Comparison of ENCODE assay signal across 16 mouse cellular contexts in genomic region chr11:62070206-62070605, GRCm38 (mm10).
A peak's percentile ranks its signal among the peaks of the same experiment; 100 is the strongest.
DNase-seq lines count a peak whose midpoint lies in the region; ATAC-seq lines count a peak whose summit lies in the region.
"Had no signal": no experiment of that assay in that cellular context is flagged by ENCODE, and none has a peak within 500 bp of the region (broad histone marks: within the 10 kb centered on the region; RNA-seq: fewer than 3 reads in every experiment).

No protein-coding gene starts in this region.

- no peak for DNase-seq in hindbrain, embryonic 10.5 days (ENCODE audit: low spot score)
- DNase-seq in hindbrain, embryonic 11.5 days (ENCODE audit: low spot score), result no peak
- peak; percentile 56 for DNase-seq in 3134 (ENCODE audit: extremely low read depth, insufficient read length, low spot score)
- DNase-seq in adrenal gland, postnatal 25 days, result peak; percentile 28
- peak; percentile 66 to 73 for DNase-seq in cerebellum, postnatal 25 days
- DNase-seq in left cerebral cortex, postnatal 36 days (ENCODE audit: low spot score in 2 of 2), result no peak
- no peak for DNase-seq in frontal cortex, postnatal 25 days (ENCODE audit: low spot score in 2 of 2)
- no peak for DNase-seq in embryo, embryonic 11 days
- DNase-seq: kidney, adult 9 months; right cerebral cortex, postnatal 25 days; thymus, postnatal 36 days had no signal

- no peaks in the 10 kb centered on the region for H3K36me3 ChIP-seq in hindbrain, embryonic 10.5 days
- H3K36me3 ChIP-seq in hindbrain, embryonic 11.5 days (ENCODE audit: control insufficient read depth, insufficient read depth, low read length), result no peaks in the 10 kb centered on the region
- H3K36me3 ChIP-seq: forebrain, embryonic 12.5 days; heart, embryonic 12.5 days; liver, embryonic 12.5 days had no signal

- H3K27ac ChIP-seq in hindbrain, embryonic 10.5 days, result peak overlapping the region; percentile 79; the same call in 1 of the 2 replicates
- no peak overlapping the region for H3K27ac ChIP-seq in hindbrain, embryonic 11.5 days (ENCODE audit: low read depth, low read length)
- H3K27ac ChIP-seq: forebrain, embryonic 12.5 days; hindbrain, embryonic 14.5 days; liver, embryonic 12.5 days had no signal

- no peak overlapping the region for H3K4me2 ChIP-seq in hindbrain, embryonic 11.5 days (replicated peaks; ENCODE audit: low read depth, low read length)
- H3K4me2 ChIP-seq: forebrain, embryonic 12.5 days; heart, embryonic 12.5 days; hindbrain, embryonic 14.5 days; liver, embryonic 12.5 days had no signal

- H3K4me3 ChIP-seq in hindbrain, embryonic 10.5 days, result no peak overlapping the region
- H3K4me3 ChIP-seq in hindbrain, embryonic 11.5 days (ENCODE audit: low read depth, low read length), result no peak overlapping the region
- H3K4me3 ChIP-seq: forebrain, embryonic 12.5 days; heart, embryonic 12.5 days; liver, embryonic 12.5 days had no signal

- WGBS in hindbrain, embryonic 10.5 days, result 82% methylated on average over 7 of the region's 7 CpGs
- whole genome bisulfite sequencing in hindbrain, embryonic 11.5 days, result 86% methylated on average over 7 of the region's 7 CpGs

- ATAC-seq in hindbrain, embryonic 11.5 days (ENCODE audit: low FRiP score), result no peak
- ATAC-seq: liver, embryonic 12.5 days had no signal

- intact Hi-C loops in left cerebral cortex, postnatal 36 days (cut with DNase I), result no loop called here

- H3K9me3 ChIP-seq in hindbrain, embryonic 10.5 days, result no peaks in the 10 kb centered on the region
- no peaks in the 10 kb centered on the region for H3K9me3 ChIP-seq in hindbrain, embryonic 11.5 days (ENCODE audit: control insufficient read depth, low read length)
- H3K9me3 ChIP-seq: forebrain, embryonic 12.5 days; heart, embryonic 12.5 days; liver, embryonic 12.5 days had no signal

- peaks cover 14% of the 10 kb centered on the region for H3K4me1 ChIP-seq in hindbrain, embryonic 10.5 days (replicated peaks)
- H3K4me1 ChIP-seq in hindbrain, embryonic 11.5 days (replicated peaks; ENCODE audit: control insufficient read depth, insufficient read depth, low read length), result no peaks in the 10 kb centered on the region; the same call in 1 of the 2 replicates

- H3K9ac ChIP-seq in hindbrain, embryonic 11.5 days (ENCODE audit: low read depth, low read length), result no peak overlapping the region
- H3K9ac ChIP-seq: forebrain, embryonic 12.5 days; heart, embryonic 12.5 days; hindbrain, embryonic 14.5 days; liver, embryonic 12.5 days had no signal

- H3K27me3 ChIP-seq in hindbrain, embryonic 10.5 days (ENCODE audit: insufficient read depth, poor library complexity, severe bottlenecking), result no peaks in the 10 kb centered on the region
- no peaks in the 10 kb centered on the region for H3K27me3 ChIP-seq in hindbrain, embryonic 11.5 days (ENCODE audit: control insufficient read depth, insufficient read depth, low read length)
- H3K27me3 ChIP-seq: CH12.LX; forebrain, embryonic 12.5 days; heart, embryonic 12.5 days; liver, embryonic 12.5 days had no signal

Comparison
In these comparisons a context has a peak if more than half of its experiments do, and no peak if none do; other contexts are left out.
1. DNase-seq: peak in 3134 (single experiment), adrenal gland, postnatal 25 days (single experiment) and cerebellum, postnatal 25 days (2 of 2); none in hindbrain, embryonic 10.5 days (single experiment), hindbrain, embryonic 11.5 days (single experiment), left cerebral cortex, postnatal 36 days (0 of 2), frontal cortex, postnatal 25 days (0 of 2) and embryo, embryonic 11 days (single experiment).